Mouse (Mus musculus): Measurements from ENCODE around the gene Dtd1. TPM values are rescaled to one million over a fixed set of nuclear protein-coding genes. Genes with fewer than 3 reads are reported as not detected.

Gene Dtd1
- total and polyA plus RNA-seq, 3 experiments = 14.2 to 23.9 (median 15.8) TPM

- Histone ChIP-seq H3K9me3 (replicated peaks) (no peaks in the 10 kb centered on the region), H3K4me1 (ENCODE audit: insufficient read depth, low read depth, low read length) (peaks cover 8% of the 10 kb centered on the region; the same call in 1 of the 2 replicates), H3K36me3 (replicated peaks) (peaks cover 30% of the 10 kb centered on the region), H3K27me3 (ENCODE audit: insufficient read depth, low read length) (no peaks in the 10 kb centered on the region), H3K4me3 (ENCODE audit: low read depth, low read length) (peak within 1 kb of the TSS; percentile 76)
- TF ChIP-seq GATA1 (IDR thresholded peaks at IDR 0.05; ENCODE audit: borderline replicate concordance, low read length) (no peak), TAL1 (conservative IDR thresholded peaks at IDR 0.05; ENCODE audit: low read depth, low read length) (no peak)
- ATAC-seq (ENCODE audit: extremely low read depth, insufficient number of reproducible peaks, low FRiP score, poor library complexity, severe bottlenecking) (peak; percentile 100), DNase-seq (ENCODE audit: low spot score) (peak; percentile 82)
Observed at GRCm38 (mm10) chr2:144593951-144594651, 5.6 kb upstream of the Dtd1 start, which contains the start of gene Smim26. TSS of gene Smim26 (plus strand) at chr2:144594054.

- TF ChIP-seq POLR2AphosphoS5 (IDR thresholded peaks at IDR 0.05; ENCODE audit: insufficient replicate concordance, low read depth, low read length) (no peak), GATA1 (IDR thresholded peaks at IDR 0.05; ENCODE audit: borderline replicate concordance, low read length) (no peak), TAL1 (conservative IDR thresholded peaks at IDR 0.05; ENCODE audit: low read depth, low read length) (no peak), GATA2 (IDR thresholded peaks at IDR 0.05; ENCODE audit: borderline replicate concordance, low read depth, low read length) (no peak)
- Histone ChIP-seq H3K36me3 (replicated peaks) (peaks cover 20% of the 10 kb centered on the region), H3K4me3 (ENCODE audit: low read depth, low read length) (no peak overlapping the region), H3K27me3 (ENCODE audit: insufficient read depth, low read length) (no peaks in the 10 kb centered on the region), H3K4me1 (ENCODE audit: insufficient read depth, low read depth, low read length) (peaks cover 18% of the 10 kb centered on the region), H3K9me3 (replicated peaks) (no peaks in the 10 kb centered on the region)
- no peak for DNase-seq (ENCODE audit: low spot score)
- ATAC-seq (ENCODE audit: extremely low read depth, insufficient number of reproducible peaks, low FRiP score, poor library complexity, severe bottlenecking) = no peak
Observed at GRCm38 (mm10) chr2:144598006-144598405, 1.7 kb upstream of the Dtd1 start.

- DNase-seq (ENCODE audit: low spot score) = no peak
- ATAC-seq (ENCODE audit: extremely low read depth, insufficient number of reproducible peaks, low FRiP score, poor library complexity, severe bottlenecking) = no peak
- H3K4me1 ChIP-seq (ENCODE audit: insufficient read depth, low read depth, low read length) = peaks cover 10% of the 10 kb centered on the region
- no peaks in the 10 kb centered on the region for H3K9me3 ChIP-seq (replicated peaks)
- H3K27me3 ChIP-seq (ENCODE audit: insufficient read depth, low read length) = no peaks in the 10 kb centered on the region
- peaks cover 39% of the 10 kb centered on the region for H3K36me3 ChIP-seq (replicated peaks)
- no peak overlapping the region for H3K4me3 ChIP-seq (ENCODE audit: low read depth, low read length)
- TF ChIP-seq TAL1 (conservative IDR thresholded peaks at IDR 0.05; ENCODE audit: low read depth, low read length) (no peak), GATA1 (IDR thresholded peaks at IDR 0.05; ENCODE audit: borderline replicate concordance, low read length) (no peak), GATA2 (IDR thresholded peaks at IDR 0.05; ENCODE audit: borderline replicate concordance, low read depth, low read length) (no peak), POLR2AphosphoS5 (IDR thresholded peaks at IDR 0.05; ENCODE audit: insufficient replicate concordance, low read depth, low read length) (no peak), CTCF (IDR thresholded peaks at IDR 0.05; ENCODE audit: low read depth, low read length) (no peak)
Observed at GRCm38 (mm10) chr2:144601576-144601975, 1.9 kb downstream of the Dtd1 start.

GRCm38 (mm10) chr2:144613956-144614355 is 14.3 kb downstream of the Dtd1 start:
- peaks cover 28% of the 10 kb centered on the region for H3K36me3 ChIP-seq (replicated peaks)
- H3K4me1 ChIP-seq (ENCODE audit: insufficient read depth, low read depth, low read length) = no peaks in the 10 kb centered on the region
- no peaks in the 10 kb centered on the region for H3K27me3 ChIP-seq (ENCODE audit: insufficient read depth, low read length)
- TF ChIP-seq GATA1 (IDR thresholded peaks at IDR 0.05; ENCODE audit: borderline replicate concordance, low read length) (no peak), GATA2 (IDR thresholded peaks at IDR 0.05; ENCODE audit: borderline replicate concordance, low read depth, low read length) (no peak), POLR2AphosphoS5 (IDR thresholded peaks at IDR 0.05; ENCODE audit: insufficient replicate concordance, low read depth, low read length) (no peak), TAL1 (conservative IDR thresholded peaks at IDR 0.05; ENCODE audit: low read depth, low read length) (no peak), CTCF (IDR thresholded peaks at IDR 0.05; ENCODE audit: low read depth, low read length) (no peak)
- DNase-seq (ENCODE audit: low spot score) (no peak), ATAC-seq (ENCODE audit: extremely low read depth, insufficient number of reproducible peaks, low FRiP score, poor library complexity, severe bottlenecking) (no peak)
- no peaks in the 10 kb centered on the region for H3K9me3 ChIP-seq (replicated peaks)
- no peak overlapping the region for H3K4me3 ChIP-seq (ENCODE audit: low read depth, low read length)

GRCm38 (mm10) chr2:144617074-144617874 is 17.6 kb downstream of the Dtd1 start:
- H3K4me1 ChIP-seq (ENCODE audit: insufficient read depth, low read depth, low read length) = no peaks in the 10 kb centered on the region
- DNase-seq (ENCODE audit: low spot score) = no peak
- H3K27me3 ChIP-seq (ENCODE audit: insufficient read depth, low read length) = no peaks in the 10 kb centered on the region

GRCm38 (mm10) chr2:144621491-144621890 is 21.8 kb downstream of the Dtd1 start:
- Histone ChIP-seq H3K4me1 (ENCODE audit: insufficient read depth, low read depth, low read length) (no peaks in the 10 kb centered on the region), H3K9me3 (replicated peaks) (no peaks in the 10 kb centered on the region), H3K36me3 (replicated peaks) (peaks cover 70% of the 10 kb centered on the region), H3K27me3 (ENCODE audit: insufficient read depth, low read length) (no peaks in the 10 kb centered on the region), H3K4me3 (ENCODE audit: low read depth, low read length) (no peak overlapping the region)
- no peak for DNase-seq (ENCODE audit: low spot score)
- TF ChIP-seq POLR2AphosphoS5 (IDR thresholded peaks at IDR 0.05; ENCODE audit: insufficient replicate concordance, low read depth, low read length) = no peak
- TF ChIP-seq GATA1 (IDR thresholded peaks at IDR 0.05; ENCODE audit: borderline replicate concordance, low read length) = no peak
- no peak for TF ChIP-seq CTCF (IDR thresholded peaks at IDR 0.05; ENCODE audit: low read depth, low read length)
- no peak for TF ChIP-seq TAL1 (conservative IDR thresholded peaks at IDR 0.05; ENCODE audit: low read depth, low read length)
- TF ChIP-seq GATA2 (IDR thresholded peaks at IDR 0.05; ENCODE audit: borderline replicate concordance, low read depth, low read length) = no peak
- no peak for ATAC-seq (ENCODE audit: extremely low read depth, insufficient number of reproducible peaks, low FRiP score, poor library complexity, severe bottlenecking)

More at GRCm38 (mm10) chr2:144617074-144617874, 17.6 kb downstream of the Dtd1 start:
- H3K4me3 ChIP-seq (ENCODE audit: low read depth, low read length) = no peak overlapping the region
- H3K36me3 ChIP-seq (replicated peaks) = peaks cover 58% of the 10 kb centered on the region
- TF ChIP-seq GATA2 (IDR thresholded peaks at IDR 0.05; ENCODE audit: borderline replicate concordance, low read depth, low read length) (no peak), CTCF (IDR thresholded peaks at IDR 0.05; ENCODE audit: low read depth, low read length) (no peak), TAL1 (conservative IDR thresholded peaks at IDR 0.05; ENCODE audit: low read depth, low read length) (no peak)
- ATAC-seq (ENCODE audit: extremely low read depth, insufficient number of reproducible peaks, low FRiP score, poor library complexity, severe bottlenecking) = no peak
- no peaks in the 10 kb centered on the region for H3K9me3 ChIP-seq (replicated peaks)

All from G1E (cell line).